Mouse (Mus musculus) T-helper 2 cell (primary cell): ENCODE measurements around the gene Gyg.
"Not testable (repeated sequence)": the region's sequence is repeated elsewhere in the genome, so short reads cannot be mapped to it uniquely, and the experiment has no call there.

Experiments used
- in situ Hi-C: fragments of 300-600 bp; cut with MboI, MseI; formaldehyde crosslinking; loops from one replicate; pipeline ENCODE4 v1.15.1; 2025; ENCODE audit warnings: high pct_unique_total_duplicates

Gyg gene

DNA sequence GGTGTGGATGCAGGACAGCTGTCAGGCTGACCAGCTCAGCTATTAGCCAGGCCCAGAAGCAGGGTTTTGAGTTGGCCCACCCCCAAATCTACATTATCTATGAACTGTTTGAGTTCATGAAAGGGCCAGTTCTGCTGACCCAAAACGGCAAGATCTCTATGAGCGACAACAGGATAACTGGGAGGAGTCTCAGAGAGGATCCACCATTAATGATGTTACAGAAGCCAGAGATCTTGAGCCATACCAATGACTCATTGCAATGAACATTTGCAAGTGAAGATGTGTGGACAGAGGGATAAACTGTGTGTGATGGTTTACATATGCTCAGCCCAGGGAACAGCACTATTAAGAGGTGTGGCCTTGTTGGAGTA lies 23.8 kb downstream of the Gyg start:
- in situ Hi-C loops = no loop called here

DNA sequence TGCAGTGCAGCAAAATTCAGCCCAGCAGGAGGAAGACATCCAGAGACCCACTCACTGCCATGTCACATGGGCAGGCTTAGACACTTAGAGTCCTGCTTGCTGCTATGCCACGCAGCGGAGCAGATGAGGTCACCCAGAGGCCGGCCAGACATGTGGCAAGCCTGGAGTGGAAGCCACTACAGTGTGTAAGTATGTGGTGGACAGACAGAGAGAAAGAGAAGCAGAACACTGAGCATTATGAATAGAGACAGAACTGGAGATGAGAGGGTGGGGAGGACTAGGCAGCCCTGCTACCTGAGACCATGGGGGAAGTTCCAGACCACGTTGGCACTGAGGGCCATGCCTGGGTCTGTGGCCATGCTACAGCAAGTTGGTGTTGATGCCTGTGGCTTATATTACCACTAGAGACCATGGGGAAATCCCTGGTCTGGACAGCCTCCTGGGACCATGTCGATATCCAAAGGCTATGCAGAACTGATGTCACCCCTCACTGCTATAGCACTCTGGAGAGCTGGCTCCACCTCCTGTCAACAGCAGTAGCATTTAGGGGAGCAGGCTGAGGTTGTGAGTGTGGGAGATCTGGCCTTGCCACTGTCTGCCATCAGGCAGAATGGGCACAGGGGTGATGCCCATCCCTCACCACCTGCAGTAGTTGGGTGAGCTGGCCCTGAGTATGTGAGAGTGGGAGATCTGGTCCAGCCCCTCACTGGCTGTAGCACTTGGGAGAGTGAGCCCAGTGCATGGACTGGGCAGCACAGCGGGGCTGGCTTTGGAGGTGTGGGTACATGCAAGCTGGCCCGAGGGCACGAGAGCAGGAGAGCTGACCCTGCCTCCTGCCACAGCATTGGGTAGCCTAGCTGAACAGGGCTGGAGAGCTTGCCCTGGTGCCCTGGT lies 24.4 kb downstream of the Gyg start:
- in situ Hi-C loops = no loop called here

- in situ Hi-C loops = no loop called here
Measured at GRCm38 (mm10) chr3:20129491-20129890, 25.6 kb downstream of the Gyg start.

DNA sequence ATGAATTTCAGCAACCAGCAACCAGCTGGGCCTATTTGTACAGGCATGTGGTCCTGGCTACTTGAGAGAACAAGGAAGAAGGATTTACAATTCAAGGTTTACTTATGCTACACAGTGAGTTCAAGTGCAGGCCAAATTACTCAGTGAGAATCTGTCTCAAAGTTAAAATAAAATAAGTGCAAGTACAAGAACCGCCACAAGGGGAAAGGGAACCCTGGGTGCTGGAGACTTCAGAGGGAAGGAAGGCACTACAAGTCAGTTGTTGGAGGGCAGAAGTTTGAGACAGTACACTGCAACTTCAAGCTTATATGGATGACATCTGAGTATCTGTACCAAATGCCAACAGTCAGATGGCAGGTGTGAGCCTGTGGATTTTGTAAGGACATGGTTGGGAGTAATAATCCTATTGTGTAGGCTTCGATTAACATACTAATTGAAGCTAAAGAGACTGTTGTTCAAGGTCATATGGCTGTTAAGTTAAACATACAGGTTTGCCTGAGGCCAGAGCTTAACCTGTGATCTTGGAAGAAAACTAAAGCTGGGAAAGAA lies 28.0 kb downstream of the Gyg start:
- in situ Hi-C loops = no loop called here

GRCm38 (mm10) chr3:20125604-20126003 lies 29.5 kb downstream of the Gyg start:
- in situ Hi-C loops = no loop called here

GRCm38 (mm10) chr3:20121582-20121981 lies 33.5 kb downstream of the Gyg start:
- in situ Hi-C loops = not testable (repeated sequence)

- in situ Hi-C loops = no loop called here
Measured at GRCm38 (mm10) chr3:20119686-20120244, 35.4 kb downstream of the Gyg start.

GRCm38 (mm10) chr3:20119044-20119591 lies 36.0 kb downstream of the Gyg start:
- in situ Hi-C loops = no loop called here

DNA sequence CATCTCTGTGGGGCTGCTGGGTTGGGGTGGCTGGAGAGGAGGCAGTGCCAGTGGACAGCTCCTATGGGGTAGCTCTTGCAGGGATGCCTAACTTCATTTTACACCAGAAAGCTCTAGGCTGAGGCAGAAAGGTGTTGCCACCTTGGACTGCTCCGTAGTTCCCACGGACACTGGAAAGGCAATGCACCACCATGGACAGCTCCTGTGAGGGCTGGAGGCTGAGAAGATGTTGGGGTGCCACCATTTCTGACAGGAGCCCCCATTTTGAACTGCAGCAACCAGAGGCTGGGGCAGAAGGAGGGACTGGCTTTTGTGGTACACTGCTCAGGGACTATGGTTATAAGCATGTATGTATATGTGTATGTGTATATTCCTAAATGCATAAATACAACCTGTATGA lies 43.2 kb downstream of the Gyg start:
- in situ Hi-C loops = no loop called here

DNA sequence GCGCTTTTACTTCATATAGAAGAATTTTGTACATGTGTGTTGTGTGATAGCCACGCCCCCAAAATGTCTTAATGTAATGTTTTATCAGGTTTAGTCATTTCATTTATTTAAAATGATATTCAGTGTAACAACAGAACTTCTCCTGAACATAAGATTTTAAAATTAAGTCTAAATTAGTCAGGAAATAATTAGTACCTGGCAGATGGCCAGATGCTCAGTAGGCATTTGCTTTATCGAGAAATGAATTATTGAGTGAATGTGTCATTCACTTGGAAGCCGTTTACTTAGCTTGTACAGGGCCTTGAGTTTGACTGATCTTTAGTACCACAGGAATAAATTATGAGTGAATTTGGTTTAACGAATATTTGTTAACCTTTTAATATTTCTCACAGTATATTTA lies 46.2 kb downstream of the Gyg start:
- in situ Hi-C loops = no loop called here

GRCm38 (mm10) chr3:20104776-20105175 lies 50.3 kb downstream of the Gyg start:
- in situ Hi-C loops = no loop called here

DNA sequence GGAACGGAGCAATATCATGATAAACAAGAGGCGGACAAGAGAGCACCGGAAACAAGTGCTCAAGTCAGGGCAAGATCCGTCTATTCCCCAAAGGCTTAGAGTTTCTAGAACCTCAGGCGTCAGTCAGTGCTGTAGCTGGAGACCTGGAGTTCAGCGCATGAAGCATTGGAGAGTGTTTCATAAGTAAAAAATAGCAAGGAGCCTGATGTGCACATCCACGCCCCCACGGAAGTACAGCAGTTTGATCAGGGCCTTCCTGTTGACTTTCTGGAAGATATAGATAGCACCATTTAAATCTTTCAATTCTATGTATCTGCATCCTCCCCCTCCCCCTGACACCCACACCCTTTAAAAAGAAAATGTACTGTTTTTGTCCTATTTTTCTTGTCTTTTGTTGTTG lies 50.8 kb downstream of the Gyg start:
- in situ Hi-C loops = no loop called here

GRCm38 (mm10) chr3:20103830-20104229 lies 51.3 kb downstream of the Gyg start:
- in situ Hi-C loops = no loop called here

GRCm38 (mm10) chr3:20082161-20082560 lies 73.0 kb downstream of the Gyg start:
- in situ Hi-C loops = no loop called here

DNA sequence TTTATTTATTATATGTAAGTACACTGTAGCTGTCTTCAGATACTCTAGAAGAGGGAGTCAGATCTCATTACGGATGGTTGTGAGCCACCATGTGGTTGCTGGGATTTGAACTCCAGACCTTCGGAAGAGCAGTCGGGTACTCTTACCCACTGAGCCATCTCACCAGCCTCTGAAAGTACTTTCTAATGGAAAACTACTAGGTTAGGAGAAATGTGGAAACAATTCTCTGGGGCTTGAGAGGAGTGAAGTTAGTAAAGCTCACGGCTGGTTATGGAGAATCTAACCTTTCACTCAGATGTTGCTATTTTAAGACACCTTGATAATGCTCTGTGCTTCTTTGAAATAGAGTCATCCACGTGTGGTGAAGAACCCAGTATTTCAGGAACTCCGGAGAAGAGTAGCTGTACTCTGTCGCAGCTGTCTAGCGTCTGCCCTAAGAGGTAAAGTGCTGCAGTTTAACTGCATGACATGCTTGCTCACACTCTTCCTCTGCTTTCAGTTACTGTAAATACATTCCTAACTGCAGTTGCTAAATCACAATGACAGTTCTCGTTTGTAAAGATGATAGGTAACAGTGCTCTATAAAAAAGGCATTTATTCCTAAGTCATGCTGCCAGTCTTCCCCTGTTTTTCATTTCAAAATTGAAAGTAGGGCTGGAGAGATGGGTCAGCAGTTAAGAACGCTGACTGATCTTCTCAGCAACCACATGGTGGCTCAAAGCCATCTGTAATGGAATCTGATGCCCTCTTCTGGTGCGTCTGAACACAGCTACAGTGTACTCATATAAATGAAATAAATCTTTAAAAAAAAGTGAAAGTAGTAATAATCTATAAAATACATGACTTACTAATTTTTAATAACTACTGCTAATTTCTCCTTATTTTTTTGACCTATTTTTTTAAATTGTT lies 78.7 kb downstream of the Gyg start:
- in situ Hi-C loops = no loop called here
